Mouse (Mus musculus): Measurements from ENCODE around the gene Camsap3.

GRCm38 (mm10) chr8:3568378-3568777, 18.7 kb upstream of the Camsap3 start:
- TF ChIP-seq CTCF (IDR thresholded peaks at IDR 0.05; ENCODE audit: insufficient read depth, low read length) (no peak), POLR2A (IDR thresholded peaks at IDR 0.05; ENCODE audit: borderline replicate concordance, extremely low read depth, low read depth, low read length) (no peak)
